Mouse (Mus musculus) Patski (cell line): ENCODE results near the gene Ceacam1. TPM values are rescaled to one million over a fixed set of nuclear protein-coding genes. Genes with fewer than 3 reads are reported as not detected.
"Not testable (repeated sequence)": the region's sequence is repeated elsewhere in the genome, so short reads cannot be mapped to it uniquely, and the experiment has no call there.

Experiments used
- ATAC-seq: fragments of 100-300 bp; one replicate; pipeline ENCODE4 v1.8.0; 2021
- CTCF ChIA-PET: fragments of 350-600 bp; sonication (Branson Sonifier 250); formaldehyde crosslinking; loops from one replicate; lab custom pipeline; 2022; ENCODE audit warnings: inconsistent platforms; lab: Charles Lee
- POLR2A ChIA-PET: fragments of 350-600 bp; sonication (Branson Sonifier 250); formaldehyde crosslinking; loops from one replicate; lab custom pipeline; 2022; ENCODE audit warnings: antibody characterized with exemption, inconsistent platforms; lab: Charles Lee
- DNase-seq: peaks from one replicate; pipeline ENCODE4 v3.0.0-alpha.2; 2011; ENCODE audit warnings: low read depth, low spot score
- H3K27me3 ChIP-seq: fragments of 371-371 bp; one replicate; pipeline ENCODE4 v1.5.1; 2021
- CTCF ChIP-seq: fragments of 100-300 bp; IDR thresholded peaks from one replicate; pipeline ENCODE4 v1.5.1; 2021
- in situ Hi-C: fragments of 300-500 bp; cut with MboI; formaldehyde crosslinking; loops from 3 replicates; pipeline ENCODE4 v1.11.1; 2018; ENCODE audit warnings: low pct_unique_long_range_greater_than_20kb, mixed read lengths
- polyA plus RNA-seq: library from polyadenylated mRNA; unstranded; gene quantifications from one replicate; pipeline ENCODE4 v1.2.3, GENCODE M21; 2021

Ceacam1 gene
- polyA plus RNA-seq: 1.2 TPM

- H3K27me3 ChIP-seq, POLR2A ChIA-PET, ATAC-seq, DNase-seq: not testable (repeated sequence)
- in situ Hi-C loops: loop anchor here (5.0 kb wide), 1 partner anchor 60 kb away; the partner anchor contains the start of gene Ceacam2
- CTCF ChIA-PET: interaction anchor here (1.3 kb wide), 1 partner anchor 51 kb away, joined by 3 read pairs; no protein-coding TSS in a partner anchor
Measured at GRCm38 (mm10) chr7:25477091-25477751, at the start of gene Ceacam1. Gene Ceacam1, minus strand, starts transcription at chr7:25477603.

GRCm38 (mm10) chr7:25516070-25516777, 38.8 kb upstream of the Ceacam1 start:
- H3K27me3 ChIP-seq: not testable (repeated sequence)

GRCm38 (mm10) chr7:25515667-25516066, 38.3 kb upstream of the Ceacam1 start:
- CTCF ChIA-PET, POLR2A ChIA-PET, H3K27me3 ChIP-seq, in situ Hi-C loops, DNase-seq, ATAC-seq: not testable (repeated sequence)

More at GRCm38 (mm10) chr7:25516070-25516777, 38.8 kb upstream of the Ceacam1 start:
- POLR2A ChIA-PET, CTCF ChIA-PET, DNase-seq, in situ Hi-C loops: not testable (repeated sequence)
- peak; percentile 26 for ATAC-seq

GRCm38 (mm10) chr7:25509925-25510324, 32.5 kb upstream of the Ceacam1 start:
- ATAC-seq (no peak), DNase-seq (no peak)
- TF ChIP-seq CTCF: no peak
- CTCF ChIA-PET: no interaction called here
- in situ Hi-C loops: no loop called here
- POLR2A ChIA-PET: no interaction called here
- H3K27me3 ChIP-seq: no peaks in the 10 kb centered on the region

- POLR2A ChIA-PET: no interaction called here
- CTCF ChIA-PET: no interaction called here
- ATAC-seq: no peak
- in situ Hi-C loops: no loop called here
- DNase-seq: no peak
- TF ChIP-seq CTCF: no peak
- H3K27me3 ChIP-seq: no peaks in the 10 kb centered on the region
Measured at GRCm38 (mm10) chr7:25494649-25495048, 17.2 kb upstream of the Ceacam1 start.

- ATAC-seq, CTCF ChIA-PET, in situ Hi-C loops, POLR2A ChIA-PET, DNase-seq, H3K27me3 ChIP-seq: not testable (repeated sequence)
Measured at GRCm38 (mm10) chr7:25490698-25491097, 13.3 kb upstream of the Ceacam1 start.

GRCm38 (mm10) chr7:25489382-25489781, 12.0 kb upstream of the Ceacam1 start:
- CTCF ChIA-PET, H3K27me3 ChIP-seq, DNase-seq, ATAC-seq, in situ Hi-C loops, POLR2A ChIA-PET: not testable (repeated sequence)

GRCm38 (mm10) chr7:25486186-25486585, 8.8 kb upstream of the Ceacam1 start:
- in situ Hi-C loops: no loop called here
- no peaks in the 10 kb centered on the region for H3K27me3 ChIP-seq
- DNase-seq: no peak
- peak; percentile 20 for TF ChIP-seq CTCF
- POLR2A ChIA-PET: no interaction called here
- ATAC-seq: no peak
- CTCF ChIA-PET: no interaction called here

- in situ Hi-C loops: no loop called here
- ATAC-seq: no peak
- no peaks in the 10 kb centered on the region for H3K27me3 ChIP-seq
- no peak for DNase-seq
- CTCF ChIA-PET: no interaction called here
- POLR2A ChIA-PET: no interaction called here
- no peak for TF ChIP-seq CTCF
Measured at GRCm38 (mm10) chr7:25485061-25485460, 7.7 kb upstream of the Ceacam1 start.

GRCm38 (mm10) chr7:25483133-25483735, 5.8 kb upstream of the Ceacam1 start:
- POLR2A ChIA-PET: no interaction called here
- ATAC-seq (no peak), DNase-seq (no peak)
- in situ Hi-C loops: loop anchor here (5.0 kb wide), 3 partner anchors 56 to 706 kb away; partner anchors contain the start of gene Ceacam10
- no peak for TF ChIP-seq CTCF
- no peaks in the 10 kb centered on the region for H3K27me3 ChIP-seq
- CTCF ChIA-PET: no interaction called here

GRCm38 (mm10) chr7:25480791-25481190, 3.4 kb upstream of the Ceacam1 start:
- ATAC-seq, H3K27me3 ChIP-seq, POLR2A ChIA-PET, DNase-seq: not testable (repeated sequence)
- CTCF ChIA-PET: interaction anchor here (2.3 kb wide), 1 partner anchor 56 kb away, joined by 6 read pairs; no protein-coding TSS in a partner anchor
- TF ChIP-seq CTCF: peak; percentile 29
- in situ Hi-C loops: loop anchor here (5.0 kb wide), 3 partner anchors 53 to 703 kb away; partner anchors contain the start of gene Ceacam10
